In genomic region chr3:79495151-79495550, GRCm38 (mm10) we compare ENCODE assay signal across 11 mouse cellular contexts.
DNase-seq lines count a peak whose midpoint lies in the region; ATAC-seq and TF ChIP-seq lines count a peak whose summit lies in the region.
"Had no signal": no experiment of that assay in that cellular context is flagged by ENCODE, and none has a peak within 500 bp of the region (broad histone marks: within the 10 kb centered on the region; RNA-seq: fewer than 3 reads in every experiment).

No protein-coding gene starts in this region.

- DNase-seq in hindbrain, postnatal 0 days (ENCODE audit: low spot score): peak; percentile 53
- DNase-seq in lung, adult 2 months: no peak
- DNase-seq in lung, postnatal 36 days: no peak
- DNase-seq in right cerebral cortex, adult 2 months (ENCODE audit: low spot score in 2 of 2): peak; percentile 60 to 71
- no peak for DNase-seq in thymus, postnatal 25 days
- DNase-seq: kidney, adult 9 months had no signal

- H3K4me2 ChIP-seq in forebrain, embryonic 16.5 days (ENCODE audit: low read length): no peak overlapping the region
- H3K4me2 ChIP-seq in forebrain, embryonic 15.5 days (replicated peaks): no peak overlapping the region
- no peak overlapping the region for H3K4me2 ChIP-seq in hindbrain, postnatal 0 days (ENCODE audit: low read depth, low read length)
- H3K4me2 ChIP-seq in hindbrain, embryonic 13.5 days: no peak overlapping the region
- H3K4me2 ChIP-seq: heart, embryonic 15.5 days had no signal

- ATAC-seq in forebrain, embryonic 16.5 days: peak; percentile 43; the same call in 1 of the 2 replicates
- no peak for ATAC-seq in forebrain, embryonic 15.5 days (replicated peaks)
- peak; percentile 73; the same call in 1 of the 2 replicates for ATAC-seq in hindbrain, postnatal 0 days
- no peak for ATAC-seq in hindbrain, embryonic 13.5 days (ENCODE audit: low FRiP score)
- ATAC-seq: activated CD4-positive, CD25-positive, alpha-beta regulatory T cell, adult 4 months had no signal

- H3K36me3 ChIP-seq in forebrain, embryonic 16.5 days (ENCODE audit: control insufficient read depth, insufficient read depth): peaks cover 6% of the 10 kb centered on the region; the same call in 1 of the 2 replicates
- H3K36me3 ChIP-seq in forebrain, embryonic 15.5 days: peaks cover 28% of the 10 kb centered on the region
- H3K36me3 ChIP-seq in hindbrain, postnatal 0 days (ENCODE audit: insufficient read depth, low read length): peaks cover 11% of the 10 kb centered on the region
- peaks cover 65% of the 10 kb centered on the region for H3K36me3 ChIP-seq in hindbrain, embryonic 13.5 days

- TF ChIP-seq CTCF in hindbrain, postnatal 0 days (IDR thresholded peaks at IDR 0.05; ENCODE audit: low read depth): peak; percentile 65
- TF ChIP-seq CTCF in lung, adult 2 months (IDR thresholded peaks at IDR 0.05; ENCODE audit: insufficient read depth, low read length): peak; percentile 50; the same call in 1 of the 2 replicates

- TF ChIP-seq POLR2A in lung, adult 2 months (IDR thresholded peaks at IDR 0.05; ENCODE audit: borderline replicate concordance, extremely low read depth, low read depth, low read length): no peak

- H3K4me3 ChIP-seq in forebrain, embryonic 16.5 days (replicated peaks; ENCODE audit: low read length): no peak overlapping the region
- no peak overlapping the region for H3K4me3 ChIP-seq in forebrain, embryonic 15.5 days
- H3K4me3 ChIP-seq in hindbrain, postnatal 0 days (ENCODE audit: low read length): no peak overlapping the region
- H3K4me3 ChIP-seq in hindbrain, embryonic 13.5 days: no peak overlapping the region
- no peak overlapping the region for H3K4me3 ChIP-seq in lung, adult 2 months (replicated peaks; ENCODE audit: extremely low read depth, low read depth, low read length)
- H3K4me3 ChIP-seq: heart, embryonic 15.5 days had no signal

- H3K27me3 ChIP-seq in forebrain, embryonic 16.5 days (replicated peaks; ENCODE audit: control insufficient read depth, insufficient read depth, low read length): no peaks in the 10 kb centered on the region
- H3K27me3 ChIP-seq in forebrain, embryonic 15.5 days: no peaks in the 10 kb centered on the region
- no peaks in the 10 kb centered on the region for H3K27me3 ChIP-seq in hindbrain, postnatal 0 days (ENCODE audit: insufficient read depth, low read length)
- H3K27me3 ChIP-seq in hindbrain, embryonic 13.5 days: no peaks in the 10 kb centered on the region
- H3K27me3 ChIP-seq: heart, embryonic 15.5 days had no signal

- 71% methylated on average over 7 of the region's 7 CpGs for WGBS in forebrain, embryonic 16.5 days
- WGBS in forebrain, embryonic 15.5 days: 76% methylated on average over 7 of the region's 7 CpGs
- 62% methylated on average over 7 of the region's 7 CpGs for WGBS in hindbrain, postnatal 0 days
- WGBS in hindbrain, embryonic 13.5 days: 83% methylated on average over 7 of the region's 7 CpGs
- WGBS in lung, adult 2 months: 71% methylated on average over 7 of the region's 7 CpGs

- no peak overlapping the region for H3K27ac ChIP-seq in forebrain, embryonic 16.5 days (ENCODE audit: low read length)
- no peak overlapping the region for H3K27ac ChIP-seq in forebrain, embryonic 15.5 days (replicated peaks)
- no peak overlapping the region for H3K27ac ChIP-seq in hindbrain, postnatal 0 days
- H3K27ac ChIP-seq in hindbrain, embryonic 13.5 days: no peak overlapping the region
- H3K27ac ChIP-seq: heart, embryonic 15.5 days had no signal

- no peaks in the 10 kb centered on the region for H3K9me3 ChIP-seq in forebrain, embryonic 16.5 days (ENCODE audit: control insufficient read depth, low read length)
- H3K9me3 ChIP-seq in forebrain, embryonic 15.5 days: no peaks in the 10 kb centered on the region
- H3K9me3 ChIP-seq in hindbrain, postnatal 0 days (ENCODE audit: low read length): no peaks in the 10 kb centered on the region
- H3K9me3 ChIP-seq in hindbrain, embryonic 13.5 days: no peaks in the 10 kb centered on the region
- H3K9me3 ChIP-seq: heart, embryonic 15.5 days had no signal

- no peak overlapping the region for H3K9ac ChIP-seq in forebrain, embryonic 16.5 days (replicated peaks; ENCODE audit: low read depth, low read length)
- H3K9ac ChIP-seq in forebrain, embryonic 15.5 days (replicated peaks): no peak overlapping the region
- H3K9ac ChIP-seq in hindbrain, postnatal 0 days (replicated peaks; ENCODE audit: low read length): no peak overlapping the region
- no peak overlapping the region for H3K9ac ChIP-seq in hindbrain, embryonic 13.5 days
- H3K9ac ChIP-seq: heart, embryonic 15.5 days had no signal

- no peaks in the 10 kb centered on the region for H3K4me1 ChIP-seq in forebrain, embryonic 16.5 days (replicated peaks; ENCODE audit: control insufficient read depth, insufficient read depth, low read length)
- H3K4me1 ChIP-seq in forebrain, embryonic 15.5 days: 0 out of 2 replicates have a peak, but pooled peaks cover under 1% of the 10 kb centered on the region
- no peaks in the 10 kb centered on the region for H3K4me1 ChIP-seq in hindbrain, postnatal 0 days (ENCODE audit: insufficient read depth, low read length)
- no peaks in the 10 kb centered on the region for H3K4me1 ChIP-seq in hindbrain, embryonic 13.5 days (replicated peaks)
- H3K4me1 ChIP-seq in lung, adult 2 months (ENCODE audit: control insufficient read depth, insufficient read depth, low read length): no peaks in the 10 kb centered on the region
- H3K4me1 ChIP-seq: heart, embryonic 15.5 days had no signal

Comparison
In these comparisons a context has a peak if more than half of its experiments do, and no peak if none do; other contexts are left out.
1. ATAC-seq: peak in forebrain, embryonic 16.5 days (single experiment) and hindbrain, postnatal 0 days (single experiment); none in forebrain, embryonic 15.5 days (single experiment) and hindbrain, embryonic 13.5 days (single experiment).
2. DNase-seq: peak in hindbrain, postnatal 0 days (single experiment) and right cerebral cortex, adult 2 months (2 of 2); none in lung, adult 2 months (single experiment), lung, postnatal 36 days (single experiment) and thymus, postnatal 25 days (single experiment).